Mouse (Mus musculus) ES-E14 (cell line): ENCODE results near the gene Dock4.

Experiments used
- CHD2 ChIP-seq: IDR thresholded peaks from 2 replicates; pipeline ENCODE4 v1.6.1; 2014; ENCODE audit warnings: mild to moderate bottlenecking, low read depth, low read length, inconsistent platforms
- HCFC1 ChIP-seq: IDR thresholded peaks from 2 replicates; pipeline ENCODE4 v1.6.1; 2012; ENCODE audit warnings: low read length, inconsistent platforms, borderline replicate concordance; ENCODE audit not compliant: insufficient read depth
- MAFK ChIP-seq: IDR thresholded peaks from 2 replicates; pipeline ENCODE4 v1.6.1; 2014; ENCODE audit warnings: mild to moderate bottlenecking, low read depth, low read length, inconsistent platforms; ENCODE audit not compliant: insufficient read depth
- ZC3H11A ChIP-seq: IDR thresholded peaks from 2 replicates; pipeline ENCODE4 v1.6.1; 2012; ENCODE audit warnings: low read depth, mild to moderate bottlenecking, inconsistent platforms, low read length, borderline replicate concordance

- TF ChIP-seq HCFC1 (no peak), MAFK (no peak), ZC3H11A (no peak), CHD2 (no peak)
Observed at GRCm38 (mm10) chr12:40447561-40448355, 2.0 kb downstream of the Dock4 start.
